Mouse (Mus musculus) liver (tissue): Measurements from ENCODE around the gene Dhx36.

Experiments
- DNase-seq: peaks from one replicate; pipeline ENCODE4 v3.0.0-alpha.2; 2020; ENCODE audit warnings: mixed read lengths

The Dhx36 gene

DNA sequence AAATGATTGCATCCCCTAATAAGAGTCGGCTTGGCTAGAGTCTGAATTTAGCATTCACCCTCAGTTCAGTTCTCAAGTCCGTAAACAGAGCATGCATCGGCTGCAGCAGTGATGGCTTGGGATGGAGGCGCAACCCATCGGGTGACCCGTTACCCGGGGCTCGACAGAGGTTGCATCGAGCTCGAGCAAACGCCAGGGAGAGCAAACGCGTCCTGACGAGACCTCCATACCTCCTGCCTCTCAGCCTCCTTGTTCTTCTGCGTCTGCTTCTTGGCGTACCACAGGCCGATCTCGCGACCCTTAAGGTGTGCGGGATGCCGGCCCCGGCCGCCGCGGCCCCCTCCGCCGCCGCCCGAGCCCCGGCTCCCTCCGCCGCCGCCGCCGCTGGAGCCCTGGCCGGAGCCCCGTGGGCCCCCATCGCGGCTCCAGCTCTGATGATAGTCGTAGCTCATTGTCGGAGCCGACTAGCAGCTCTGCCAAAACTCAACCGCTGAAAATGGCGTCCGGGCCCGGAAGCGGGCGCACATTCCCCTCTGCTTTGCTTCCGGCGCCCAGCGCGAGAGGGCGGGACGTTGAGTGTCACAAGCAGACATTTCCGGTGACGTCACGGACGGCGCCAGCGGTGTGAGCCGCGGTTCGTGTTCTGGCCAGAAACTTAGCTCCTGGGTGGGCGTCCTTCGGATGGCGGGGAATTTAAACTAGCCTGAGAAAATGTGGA lies at the start of gene Dhx36:
Gene Dhx36 (minus strand): TSS at position 517 of the 718 bp plus-strand sequence.
- peak; percentile 92 for DNase-seq

DNA sequence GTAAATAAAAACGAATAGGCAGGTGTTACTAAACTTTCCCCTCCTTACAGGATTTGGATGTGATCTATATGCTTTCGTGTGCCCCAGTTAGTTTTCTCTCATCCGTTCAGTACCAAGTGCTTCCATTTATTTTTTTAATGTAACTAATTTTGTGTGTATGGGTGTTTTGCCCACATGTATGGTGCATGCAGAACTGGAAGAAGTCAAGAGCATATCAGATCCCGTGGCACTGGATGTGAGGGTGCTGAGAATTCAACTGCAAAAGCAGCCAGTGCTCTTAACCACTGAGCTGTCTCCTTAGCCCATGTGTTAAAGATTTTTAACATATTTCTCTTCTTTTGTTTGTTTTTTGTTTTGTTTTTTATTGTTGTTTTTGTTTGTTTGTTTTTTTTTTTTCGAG lies 20.8 kb upstream of the Dhx36 start:
- DNase-seq = no peak

DNA sequence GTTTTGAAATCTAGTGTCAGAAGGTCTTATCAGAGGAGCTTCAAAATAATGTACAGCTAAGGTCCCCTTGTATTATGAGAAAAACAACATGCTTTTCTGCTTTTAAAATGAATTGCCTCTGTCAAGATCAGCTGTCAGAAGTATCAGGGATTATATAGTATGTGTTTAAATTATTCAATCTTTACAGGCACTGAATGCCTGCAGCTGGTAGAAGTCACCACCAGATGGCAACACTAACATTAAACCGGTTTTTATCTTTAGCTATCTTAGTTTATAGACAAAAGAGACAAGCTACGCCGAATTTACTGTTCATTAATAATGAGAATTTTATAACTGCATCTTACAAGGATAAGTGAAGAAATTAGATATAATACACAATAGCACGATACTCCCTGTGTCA lies 20.4 kb upstream of the Dhx36 start:
- DNase-seq = no peak

DNA sequence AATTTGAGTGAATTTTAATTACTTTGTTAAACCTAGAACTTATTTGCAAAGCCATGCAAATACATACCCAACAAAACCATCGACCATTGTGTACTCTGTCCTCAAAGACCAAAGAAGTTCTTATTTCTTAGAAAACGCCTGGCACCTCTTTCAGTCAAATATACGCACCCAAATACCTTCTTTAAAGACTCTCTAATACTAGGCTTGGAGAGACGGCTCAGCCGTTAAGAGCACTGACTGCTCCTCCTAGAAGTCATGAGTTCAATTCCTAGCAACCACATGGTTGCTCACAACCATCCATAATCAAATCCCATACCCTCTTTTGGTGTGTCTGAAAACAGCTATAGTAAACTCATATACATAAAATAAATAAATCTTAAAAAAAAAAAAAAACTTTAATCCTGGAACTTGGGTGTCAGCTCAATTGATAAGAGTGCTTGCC lies 423 bp upstream of the Dhx36 start:
- no peak for DNase-seq

DNA sequence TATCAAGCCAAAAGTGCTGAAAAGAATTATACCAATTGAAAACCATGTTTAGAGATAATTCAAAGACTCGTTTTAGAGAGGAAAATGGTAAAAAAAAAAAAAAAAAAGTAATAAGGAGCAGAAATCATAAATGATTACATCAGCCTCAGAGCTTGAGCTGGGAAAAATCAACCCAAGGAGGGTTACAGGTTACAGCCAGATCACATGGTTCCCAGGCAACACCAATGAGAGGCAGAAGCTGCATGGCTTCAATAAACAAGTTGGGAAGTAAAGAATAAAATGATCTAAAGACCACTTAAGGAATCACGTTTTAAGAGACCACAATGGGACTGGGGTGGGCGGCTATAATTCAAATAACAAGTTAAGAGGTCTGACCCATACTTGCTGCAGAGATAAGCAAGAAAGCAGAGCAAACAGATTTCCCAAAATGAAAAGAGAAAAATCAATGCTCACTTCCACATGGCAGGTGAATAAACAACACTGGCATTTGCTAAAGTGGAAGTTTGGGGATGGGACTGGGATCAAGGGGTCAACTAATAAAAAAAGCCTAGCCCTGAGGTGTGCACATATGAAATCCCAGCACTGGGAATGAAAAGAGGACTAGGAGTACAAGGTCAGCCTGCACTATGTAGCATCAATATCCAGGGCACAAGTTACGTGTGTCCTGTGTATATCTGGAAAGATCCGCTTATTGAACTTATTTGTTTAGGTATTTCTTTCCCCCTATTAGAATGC lies 1.5 kb downstream of the Dhx36 start:
- DNase-seq = no peak

DNA sequence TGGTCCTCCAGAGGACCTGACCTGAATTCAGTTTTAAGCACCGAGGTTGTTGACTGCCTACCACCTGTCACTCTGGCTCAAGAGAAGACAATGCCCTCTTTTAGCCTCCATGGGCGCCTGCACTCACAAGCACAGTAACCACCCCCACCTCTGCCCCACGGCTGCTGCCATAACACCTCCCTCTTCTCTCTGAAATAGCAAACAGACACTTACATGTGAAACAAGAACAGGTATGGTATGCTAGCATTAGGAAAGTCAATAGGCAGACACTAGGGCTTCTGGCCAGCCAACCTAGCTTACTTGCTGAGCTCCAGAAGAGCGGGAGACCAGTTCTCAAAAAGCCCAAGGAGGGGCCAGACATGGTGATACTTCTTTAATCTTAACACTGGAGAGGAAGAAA lies 7.5 kb downstream of the Dhx36 start:
- no peak for DNase-seq

DNA sequence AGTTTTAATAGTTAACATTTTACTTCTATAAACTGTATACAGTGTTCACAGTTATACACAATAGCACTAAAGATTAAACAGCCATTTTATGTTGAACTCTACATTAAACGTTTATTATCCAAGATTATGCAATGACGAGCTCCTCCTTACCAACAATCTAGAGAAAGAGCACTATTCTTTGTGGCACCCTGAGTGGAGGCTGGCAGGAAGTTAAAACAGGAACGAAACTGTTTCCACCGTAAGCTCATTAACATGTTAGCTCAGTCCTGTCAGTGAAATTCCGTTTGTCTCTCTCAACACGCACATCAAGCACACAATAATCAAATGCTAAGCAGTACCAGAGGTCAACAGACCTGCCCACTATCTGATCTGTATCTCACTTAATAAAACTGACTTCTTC lies 14.2 kb downstream of the Dhx36 start:
- DNase-seq = no peak

DNA sequence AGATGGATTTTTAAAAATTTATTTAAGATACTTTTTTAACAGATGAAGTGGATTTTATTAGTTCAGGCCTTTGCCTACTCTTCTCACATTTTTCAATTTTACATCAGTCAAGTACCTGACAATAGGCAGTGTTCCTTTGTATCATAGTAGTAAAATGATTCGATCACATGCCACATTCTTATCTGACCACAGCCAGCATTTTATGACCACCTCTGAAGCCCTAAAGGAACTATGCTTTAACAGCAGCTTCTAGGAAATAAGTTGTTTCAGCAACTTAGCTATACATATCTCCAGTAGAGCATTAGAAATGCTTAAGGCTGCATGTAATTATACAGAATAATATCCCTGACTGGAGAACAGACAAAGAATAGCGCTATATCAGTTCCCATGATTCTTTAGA lies 22.5 kb downstream of the Dhx36 start:
- DNase-seq = no peak

DNA sequence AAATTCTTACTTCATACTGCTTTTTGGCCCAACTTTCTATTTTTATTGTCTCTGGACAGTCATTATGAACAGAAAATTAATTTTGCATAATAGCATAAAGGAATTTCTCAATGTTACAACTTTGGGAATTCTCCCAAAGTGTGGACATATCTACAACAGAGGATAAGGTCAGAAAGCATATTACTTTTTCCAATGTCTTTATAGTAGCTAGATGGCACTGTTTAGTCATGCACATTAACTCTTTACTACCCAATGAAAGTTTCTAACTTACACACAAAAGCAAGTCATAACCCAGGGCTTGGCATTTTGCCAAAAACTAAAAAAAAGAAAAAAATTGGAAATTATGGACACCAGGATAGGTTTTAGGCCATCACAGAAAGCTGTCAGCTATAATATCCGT lies 36.6 kb downstream of the Dhx36 start:
- DNase-seq = no peak

DNA sequence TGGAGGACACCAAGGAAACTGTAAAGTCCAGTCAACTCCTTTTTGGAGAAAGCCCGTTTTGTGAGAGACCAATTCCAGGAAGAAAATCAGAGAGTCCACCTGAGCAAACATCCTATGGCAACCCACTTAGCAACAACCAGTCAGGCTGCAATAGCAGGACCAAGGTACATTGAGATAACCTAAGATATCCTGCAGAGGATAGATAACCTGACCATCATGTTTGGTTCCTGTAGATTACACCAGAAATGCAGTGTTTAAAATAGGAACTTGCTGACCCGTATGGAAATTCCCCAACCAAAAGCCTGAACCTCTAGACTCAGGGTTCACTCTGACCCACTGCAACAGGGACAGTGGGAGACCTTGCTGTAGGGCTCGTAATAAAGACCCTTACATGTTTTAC lies 42.5 kb downstream of the Dhx36 start:
- no peak for DNase-seq

DNA sequence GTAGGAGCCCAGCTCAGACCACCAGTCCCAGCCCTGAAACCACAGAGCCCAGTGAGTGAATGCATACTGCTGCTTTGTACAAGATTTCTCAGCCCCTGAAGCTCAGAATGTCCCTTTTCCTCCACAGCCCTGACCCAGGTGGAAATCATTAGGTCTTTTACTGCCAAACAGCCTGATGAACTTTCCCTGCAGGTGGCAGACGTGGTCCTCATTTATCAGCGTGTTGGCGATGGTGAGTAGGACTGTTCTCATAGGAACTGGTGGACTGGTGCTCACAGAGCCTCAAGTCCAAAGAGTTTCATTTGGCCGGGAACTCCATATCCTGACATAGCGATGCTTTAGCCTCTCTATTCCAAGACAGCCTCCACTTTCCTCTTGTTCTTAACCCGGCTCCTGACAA lies 47.3 kb downstream of the Dhx36 start:
- no peak for DNase-seq

DNA sequence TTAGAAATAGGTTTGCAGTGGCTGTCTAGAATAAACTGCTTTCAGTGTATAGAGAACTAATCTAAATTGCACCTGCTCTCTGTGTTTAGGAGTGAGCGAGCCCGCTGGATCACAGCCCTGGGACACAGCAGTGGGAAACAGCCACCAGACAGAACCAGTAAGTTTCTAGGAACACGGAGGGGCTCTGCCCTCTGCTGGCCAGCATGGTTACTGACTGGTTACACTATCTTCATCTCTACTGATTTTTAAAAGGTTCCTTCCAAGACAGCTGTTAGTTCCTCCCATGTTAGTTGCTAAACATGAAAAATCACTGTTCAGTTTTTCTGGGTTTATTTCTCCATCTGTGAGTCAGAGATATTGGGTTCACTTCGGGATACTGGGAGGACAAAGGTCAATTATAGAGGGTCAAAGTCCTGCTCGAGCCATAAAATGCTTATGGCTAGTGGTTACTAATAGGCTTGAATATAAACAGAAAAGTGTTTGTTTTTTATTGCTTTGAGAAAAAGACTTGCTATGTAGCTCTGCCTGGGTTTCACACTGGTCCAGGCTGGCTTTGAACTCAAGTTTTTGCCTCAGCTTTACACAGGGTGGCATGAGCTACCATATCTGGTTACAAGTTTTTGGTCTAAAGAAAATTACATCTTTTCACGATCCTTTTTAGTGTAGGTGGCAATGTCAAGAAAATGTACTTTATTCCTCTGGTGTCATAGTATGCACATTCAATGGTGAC lies 48.4 kb downstream of the Dhx36 start:
- DNase-seq = peak; percentile 41

DNA sequence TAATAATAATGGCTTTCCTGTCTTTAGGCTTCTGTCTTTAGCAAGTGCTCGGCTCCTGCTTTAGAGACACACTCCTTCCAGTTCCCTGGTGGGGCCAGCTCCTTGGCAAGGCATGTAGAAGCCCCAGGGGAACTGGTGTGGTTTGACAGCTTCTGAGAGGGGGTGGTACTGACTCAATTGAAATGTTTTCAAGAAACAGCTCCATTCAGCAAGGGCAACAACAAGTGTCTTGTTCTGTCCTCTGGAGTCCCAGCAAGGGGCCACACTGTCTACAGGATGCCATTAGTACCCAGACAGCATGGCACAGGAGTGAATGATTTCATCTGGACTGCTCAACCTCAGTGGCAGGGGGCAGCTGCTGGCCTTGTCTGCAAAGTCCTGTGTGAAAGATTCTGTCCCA lies 51.0 kb downstream of the Dhx36 start:
- no peak for DNase-seq

DNA sequence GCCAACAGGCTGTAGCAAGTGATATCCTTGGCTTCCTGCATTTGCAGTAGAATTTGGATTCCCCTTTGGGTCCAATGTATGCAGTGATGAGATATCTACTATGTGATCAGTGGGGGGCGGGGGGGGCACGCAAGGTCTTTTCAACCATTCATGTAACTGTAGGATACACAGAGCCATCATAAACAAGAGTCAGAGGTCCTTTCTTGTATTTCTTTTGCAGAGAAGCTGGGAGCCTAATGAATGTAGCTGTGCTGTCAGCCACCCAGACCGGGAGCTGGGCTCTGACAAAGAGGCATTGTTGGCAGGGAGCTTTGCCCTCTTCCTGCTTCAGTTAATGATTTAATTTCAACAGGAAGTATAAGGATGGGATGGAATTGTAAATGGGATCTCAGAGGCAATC lies 52.7 kb downstream of the Dhx36 start:
- no peak for DNase-seq

DNA sequence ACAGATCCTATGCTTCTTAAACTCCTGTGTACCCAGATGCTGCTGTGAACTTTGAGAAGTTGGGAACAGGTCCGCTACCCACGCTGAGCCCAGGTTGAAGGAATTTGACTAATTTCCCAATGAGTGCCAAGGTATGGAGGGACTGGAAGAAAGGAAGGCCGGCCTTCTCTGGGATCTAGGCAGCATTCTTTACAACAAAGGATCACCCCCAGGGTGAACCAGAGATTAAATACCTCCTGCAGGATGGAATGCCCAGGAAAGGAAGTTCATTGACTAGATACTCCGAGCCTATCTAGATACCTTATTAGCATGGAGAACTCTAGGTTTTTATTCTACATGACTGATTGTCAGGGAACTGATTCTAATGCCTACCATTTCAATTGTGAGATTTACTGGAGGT lies 53.8 kb downstream of the Dhx36 start:
- DNase-seq = no peak

DNA sequence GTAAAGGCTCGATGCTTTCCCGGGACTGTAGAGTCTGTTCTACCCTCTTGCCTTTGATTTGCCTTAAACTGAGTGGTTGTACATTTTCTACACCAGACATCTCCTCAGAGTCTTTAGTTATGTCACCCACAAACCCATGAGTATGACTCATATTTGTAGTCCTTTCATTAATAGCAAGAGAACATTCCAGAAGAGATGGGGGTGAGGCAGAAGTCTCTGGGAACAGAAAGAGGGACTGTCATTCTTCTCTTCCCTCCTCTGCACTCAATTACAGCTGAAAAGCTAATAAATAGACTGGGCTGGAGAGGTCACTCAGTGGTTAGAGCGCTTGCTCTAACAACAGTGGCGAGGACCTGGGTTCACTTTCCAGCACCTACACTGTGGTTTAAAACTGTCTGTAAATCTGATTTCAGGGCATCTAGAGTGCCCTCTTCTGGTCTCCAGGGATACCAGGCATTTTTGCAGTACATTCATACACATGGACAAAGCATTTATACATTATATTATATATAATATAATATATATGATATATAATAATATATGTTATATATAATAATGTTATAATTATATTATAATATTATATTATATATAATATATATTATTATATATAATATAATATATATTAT lies 56.8 kb downstream of the Dhx36 start:
- DNase-seq = no peak

DNA sequence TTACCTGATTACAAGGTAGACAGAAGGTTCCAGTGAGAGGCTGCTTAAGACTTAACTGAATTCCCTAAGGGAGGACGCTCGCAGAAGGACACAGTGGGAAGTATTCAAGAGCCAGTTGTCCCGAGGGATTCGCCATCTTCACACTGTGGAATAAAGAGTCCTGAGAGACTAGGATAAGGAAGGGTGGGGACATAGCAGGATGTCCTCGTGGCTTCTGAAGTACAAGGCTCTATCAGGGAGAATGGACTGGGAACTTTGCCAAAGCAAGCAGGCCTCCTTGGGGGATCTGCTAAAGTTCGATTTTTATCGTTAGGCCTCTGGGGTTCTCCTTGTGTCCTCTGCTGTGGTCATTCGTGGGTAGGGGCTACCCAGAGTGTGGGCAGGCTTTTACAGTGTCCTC lies 59.7 kb downstream of the Dhx36 start:
- no peak for DNase-seq

DNA sequence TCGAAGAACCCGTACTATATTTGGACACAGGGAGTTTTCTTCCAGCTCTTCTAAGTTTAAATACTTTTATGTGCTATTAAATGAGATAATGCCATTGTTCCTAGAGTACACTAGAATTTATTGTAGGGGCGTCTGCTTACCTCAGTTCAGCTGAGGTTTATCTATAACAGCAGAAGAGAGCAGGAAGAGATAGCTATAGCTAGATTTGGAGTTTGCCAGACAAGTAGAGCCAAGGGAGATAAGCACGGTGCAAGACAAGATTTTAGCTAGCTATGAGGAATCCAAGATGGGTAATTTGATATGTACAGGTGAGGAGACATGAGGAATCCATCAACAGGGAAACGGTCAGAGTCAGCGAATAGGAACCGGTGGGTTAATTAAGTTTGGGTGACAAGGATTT lies 60.5 kb downstream of the Dhx36 start:
- DNase-seq = no peak

DNA sequence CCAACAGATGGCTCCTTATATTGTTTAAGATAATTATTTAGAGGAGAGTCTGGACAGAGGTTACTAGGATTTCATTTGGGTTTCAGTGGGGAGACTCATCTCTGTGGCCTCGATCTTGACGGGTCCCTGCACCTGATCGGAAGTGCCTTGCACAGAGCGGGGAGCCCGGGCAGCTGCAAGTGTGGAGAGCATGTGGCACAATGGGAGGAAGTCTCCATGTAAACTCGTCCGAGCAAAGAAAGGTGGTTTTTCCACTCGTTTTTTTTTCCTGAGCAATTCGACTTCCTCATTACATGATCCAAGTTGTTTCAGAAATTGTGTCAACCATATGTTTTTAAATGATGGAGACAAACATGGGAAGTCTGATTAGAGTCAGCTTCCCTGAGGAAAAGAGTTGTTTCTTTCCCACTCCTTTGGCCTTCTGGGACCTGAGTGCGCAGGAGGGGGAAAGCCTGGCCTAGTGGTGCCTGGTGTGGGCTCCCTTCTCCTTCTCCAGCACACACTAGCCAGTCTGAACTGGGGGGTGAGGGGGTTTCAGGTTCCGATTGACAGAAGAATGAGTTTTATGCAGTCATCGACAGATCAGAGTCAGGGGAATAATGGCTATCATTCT lies 63.1 kb downstream of the Dhx36 start:
- no peak for DNase-seq

DNA sequence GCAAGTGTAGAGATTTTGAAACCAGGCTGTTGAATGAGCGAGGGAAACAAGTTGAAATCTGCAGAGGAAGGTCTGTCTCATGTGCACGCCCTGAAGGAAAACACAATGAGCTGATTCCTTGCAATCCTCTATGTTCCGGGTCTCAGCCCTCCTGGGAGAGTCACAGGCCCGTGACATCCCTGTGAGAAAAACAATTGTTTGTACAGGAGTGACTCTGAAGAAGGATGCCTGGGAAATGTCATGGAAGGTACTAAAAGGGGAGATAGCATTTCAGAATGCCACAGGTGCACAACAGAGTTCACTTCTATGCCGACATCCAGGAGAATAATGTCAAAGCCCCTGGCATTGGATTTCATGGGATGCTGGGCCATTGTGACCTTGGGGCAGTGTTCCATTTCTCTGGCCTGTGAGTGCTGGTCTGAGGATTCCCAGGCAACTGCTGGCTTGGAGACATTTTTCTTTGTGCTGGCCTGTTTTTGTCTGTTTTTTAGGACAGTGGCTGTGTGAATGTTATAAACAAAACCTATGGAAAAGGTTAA lies 66.3 kb downstream of the Dhx36 start:
- no peak for DNase-seq

DNA sequence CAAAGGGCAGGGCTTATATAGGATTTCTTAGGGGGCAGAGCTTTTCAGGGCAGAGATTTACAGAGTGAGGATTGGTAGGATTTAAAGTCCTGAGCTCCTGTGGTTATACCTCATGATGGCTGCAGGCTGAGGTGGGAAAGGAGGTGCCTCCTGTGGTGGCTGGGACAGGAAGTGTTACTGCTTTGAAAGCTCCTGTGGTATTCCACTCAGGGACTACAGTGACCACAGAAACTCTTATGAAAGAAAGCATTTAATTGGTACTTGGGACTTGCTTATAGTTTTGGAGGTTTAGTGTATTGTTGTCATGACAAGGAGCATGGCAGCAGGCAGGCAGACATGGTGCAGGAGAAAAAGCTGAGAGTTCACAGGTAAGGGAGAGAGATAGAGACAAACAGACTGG lies 70.9 kb downstream of the Dhx36 start:
- no peak for DNase-seq

DNA sequence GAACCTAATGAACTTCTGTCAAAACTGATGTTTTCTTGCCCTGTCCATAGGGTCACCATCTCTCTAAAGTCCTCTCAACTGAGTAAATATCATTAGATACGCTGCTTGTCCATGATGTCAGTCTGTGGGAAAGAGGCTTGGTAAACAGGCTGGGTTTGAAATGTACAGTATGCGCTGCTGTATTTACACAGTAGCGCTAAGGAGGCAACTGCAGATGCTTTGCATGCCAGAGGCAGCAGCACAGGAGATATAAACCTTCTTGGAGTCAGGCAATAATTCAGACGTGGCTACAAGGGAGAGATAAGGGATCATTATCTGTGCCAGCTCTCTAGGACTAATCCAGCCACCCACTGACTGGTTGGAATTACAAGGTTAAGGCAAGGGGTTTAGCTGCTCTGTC lies 73.1 kb downstream of the Dhx36 start:
- DNase-seq = no peak
